Mouse (Mus musculus) erythroblast, embryonic 14.5 days (primary cell): Measurements from ENCODE around the gene Pank4.

Source experiments
- GATA1 ChIP-seq: IDR thresholded peaks from 2 replicates; pipeline ENCODE4 v1.6.1; 2012; ENCODE audit warnings: low read length, inconsistent platforms, mixed read lengths
- TAL1 ChIP-seq: IDR thresholded peaks from 3 replicates; pipeline ENCODE4 v1.6.1; 2012; ENCODE audit warnings: low read length, inconsistent platforms, mixed read lengths

GRCm38 (mm10) chr4:154935788-154936187 is 28.1 kb upstream of the Pank4 start:
- TF ChIP-seq TAL1, result no peak
- TF ChIP-seq GATA1, result no peak
